Mouse (Mus musculus) cerebellum, adult 2 months (tissue): Measurements from ENCODE around the gene Apobec3.

Source experiments
- CTCF ChIP-seq: fragments of 200-500 bp; IDR thresholded peaks from 2 replicates; pipeline ENCODE4 v1.5.1; 2011; ENCODE audit warnings: low read depth, mild to moderate bottlenecking, control low read depth, low read length, moderate library complexity, borderline replicate concordance; ENCODE audit not compliant: insufficient read depth
- POLR2A ChIP-seq: fragments of 200-500 bp; IDR thresholded peaks from 2 replicates; pipeline ENCODE4 v1.6.1; 2011; ENCODE audit warnings: low read length, control low read depth, borderline replicate concordance; ENCODE audit not compliant: insufficient read depth

DNA sequence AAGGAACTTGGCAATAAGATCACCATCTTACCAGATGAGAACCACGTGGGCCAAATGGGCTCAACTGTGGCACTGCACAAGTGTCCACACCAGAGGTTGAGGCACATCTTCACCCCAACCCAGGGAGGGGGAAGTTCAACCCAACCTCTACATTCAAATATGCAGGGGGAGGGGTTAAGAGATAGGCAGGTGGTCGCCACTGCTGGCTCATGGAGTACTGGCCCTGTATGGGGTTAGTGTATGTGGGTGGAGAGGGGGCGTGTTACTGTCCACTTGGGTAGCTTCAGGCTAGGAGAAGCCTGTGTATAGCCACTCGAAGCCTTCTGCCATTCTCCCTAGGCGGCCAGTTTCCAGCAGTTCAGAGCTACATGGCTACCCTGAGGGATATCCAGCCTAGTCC lies 24.7 kb downstream of the Apobec3 start:
- TF ChIP-seq POLR2A (no peak), CTCF (no peak)
